Mouse (Mus musculus) lung, adult 2 months (tissue): Measurements from ENCODE around the gene Akap14.

Source experiments
- CTCF ChIP-seq: fragments of 200-500 bp; IDR thresholded peaks from 2 replicates; pipeline ENCODE4 v1.5.1; 2011; ENCODE audit warnings: mild to moderate bottlenecking, low read length, control low read depth; ENCODE audit not compliant: insufficient read depth
- POLR2A ChIP-seq: fragments of 200-500 bp; IDR thresholded peaks from 2 replicates; pipeline ENCODE4 v1.6.1; 2011; ENCODE audit warnings: low read depth, mild to moderate bottlenecking, control low read depth, low read length, borderline replicate concordance; ENCODE audit errors: extremely low read depth

DNA sequence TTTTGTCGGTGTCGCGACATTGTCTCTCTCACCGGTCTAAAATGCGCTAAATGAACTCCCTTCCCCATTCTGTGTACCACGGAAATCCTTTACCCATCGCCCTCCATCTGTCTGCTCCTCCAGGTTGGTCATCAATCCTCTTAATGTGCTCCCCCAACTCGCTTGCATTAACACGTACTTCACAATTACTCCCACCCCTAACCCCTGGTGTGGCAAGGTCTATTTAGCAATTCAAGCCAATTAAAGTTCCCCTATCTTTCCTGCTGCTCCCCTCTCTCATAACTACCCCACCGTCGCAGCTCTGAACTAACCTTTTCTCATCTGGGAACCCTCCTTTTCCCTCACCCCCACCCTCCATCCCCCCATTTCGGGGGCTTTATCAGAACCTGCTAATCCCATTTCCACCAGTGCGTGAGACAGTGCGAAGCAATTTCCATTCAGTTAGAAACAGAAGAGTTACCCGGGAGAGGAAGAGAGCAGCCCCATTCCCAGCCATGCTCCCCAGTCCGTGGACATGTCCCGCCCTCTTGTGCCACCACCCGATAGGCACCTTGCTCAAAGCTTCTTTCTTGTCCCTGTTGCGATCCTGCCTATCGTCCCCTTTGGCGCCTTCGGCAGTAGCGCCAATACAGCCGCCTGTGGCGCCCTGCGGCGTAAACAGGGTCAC, 59.0 kb downstream of the Akap14 start:
- no peak for TF ChIP-seq CTCF
- TF ChIP-seq POLR2A = no peak
